Comparison of ENCODE assay signal across 8 mouse cellular contexts in the genomic region with DNA sequence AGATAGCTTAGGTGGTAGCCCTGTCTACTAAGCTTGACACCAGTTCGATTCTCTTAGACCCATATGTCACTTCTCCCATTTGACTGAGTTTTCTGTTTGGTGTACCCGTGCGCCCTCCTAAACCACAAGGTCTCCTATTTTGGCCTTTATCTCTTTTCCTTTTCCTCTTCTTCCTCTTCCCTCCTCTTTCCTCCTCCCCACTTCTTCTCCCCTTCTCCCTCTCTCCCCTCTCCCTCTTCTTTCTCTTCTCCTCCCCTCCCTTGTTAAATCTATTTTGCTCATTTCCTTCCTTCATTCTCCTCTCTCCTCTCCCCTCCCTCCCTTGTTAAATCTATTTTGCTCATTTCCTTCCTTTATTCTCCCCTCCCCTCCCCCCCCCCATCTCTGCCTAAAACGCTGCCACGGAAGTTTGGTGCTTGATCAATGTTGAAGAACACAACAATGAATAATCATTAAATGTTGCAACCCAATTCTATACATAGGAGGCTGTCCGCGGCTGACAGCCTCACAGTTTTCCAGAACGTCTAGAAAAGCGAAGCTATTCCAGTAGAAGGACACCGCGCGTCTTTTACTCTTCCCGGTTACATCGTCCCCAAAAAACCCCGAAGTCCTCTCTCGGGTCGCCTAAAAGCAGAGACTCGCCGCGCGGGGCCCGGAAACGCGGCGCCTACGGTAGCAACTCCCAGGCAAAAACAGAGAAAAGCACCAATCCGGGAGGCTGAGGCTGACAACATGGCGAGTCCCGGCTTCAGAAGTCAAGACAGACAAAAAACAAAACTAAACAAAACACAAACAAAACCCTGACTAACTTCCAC. TPM values are rescaled to one million over a fixed set of nuclear protein-coding genes. Genes with fewer than 3 reads are reported as not detected.
A peak's percentile ranks its signal among the peaks of the same experiment; 100 is the strongest.
DNase-seq lines count a peak whose midpoint lies in the region; ATAC-seq lines count a peak whose summit lies in the region.

No protein-coding gene starts in this region.

- H3K9me3 ChIP-seq in intestine, embryonic 15.5 days = no peaks in the 10 kb centered on the region
- no peaks in the 10 kb centered on the region for H3K9me3 ChIP-seq in neural tube, embryonic 12.5 days

- peak overlapping the region; percentile 92 for H3K27ac ChIP-seq in intestine, embryonic 15.5 days
- peak overlapping the region; percentile 59; the same call in 1 of the 2 replicates for H3K27ac ChIP-seq in neural tube, embryonic 12.5 days

- H3K4me2 ChIP-seq in intestine, embryonic 15.5 days (replicated peaks) = peak overlapping the region; percentile 66
- H3K4me2 ChIP-seq in neural tube, embryonic 12.5 days (replicated peaks) = peak overlapping the region; percentile 87

- H3K4me3 ChIP-seq in intestine, embryonic 15.5 days (replicated peaks) = peak overlapping the region; percentile 79
- H3K4me3 ChIP-seq in neural tube, embryonic 12.5 days = peak overlapping the region; percentile 78

- peaks cover 15% of the 10 kb centered on the region for H3K4me1 ChIP-seq in intestine, embryonic 15.5 days (replicated peaks)
- H3K4me1 ChIP-seq in neural tube, embryonic 12.5 days = peaks cover 14% of the 10 kb centered on the region

- H3K9ac ChIP-seq in intestine, embryonic 15.5 days = peak overlapping the region; percentile 59
- peak overlapping the region; percentile 67 for H3K9ac ChIP-seq in neural tube, embryonic 12.5 days

- 9% methylated on average over 29 of the region's 29 CpGs for WGBS in intestine, embryonic 15.5 days
- 9% methylated on average over 29 of the region's 29 CpGs for WGBS in neural tube, embryonic 12.5 days

- no peaks in the 10 kb centered on the region for H3K36me3 ChIP-seq in intestine, embryonic 15.5 days
- H3K36me3 ChIP-seq in neural tube, embryonic 12.5 days = no peaks in the 10 kb centered on the region

- no peaks in the 10 kb centered on the region for H3K27me3 ChIP-seq in intestine, embryonic 15.5 days (replicated peaks)
- H3K27me3 ChIP-seq in neural tube, embryonic 12.5 days (replicated peaks) = no peaks in the 10 kb centered on the region

- DNase-seq in cerebellum, adult 9-10 months = peak; percentile 47
- no peak for DNase-seq in cerebellum, postnatal 4 days (ENCODE audit: low spot score in 2 of 2)
- DNase-seq in thymus, postnatal 0 days (ENCODE audit: low spot score) = peak; percentile 23
- no peak for DNase-seq in thymus, postnatal 14 days
- DNase-seq in frontal cortex, adult 2 months (ENCODE audit: extremely low spot score in 1 of 2, low spot score in 1 of 2) = no peak
- no peak for DNase-seq in cerebellum, adult 11 months

- peak; percentile 81 for ATAC-seq in intestine, embryonic 15.5 days
- ATAC-seq in neural tube, embryonic 12.5 days (ENCODE audit: low FRiP score, low read depth) = peak; percentile 78

RNA-seq across cellular contexts. Expression of a gene that starts 0.8 kb away (rescaled TPM):
- polyA plus RNA-seq in thymus, postnatal 0 days (2015; fragmentation: Nextera tagmentation; extraction: Ambion mirVana) = 76.9 and 85.8 TPM in 2 replicates
- 59.4 and 61.2 TPM in 2 replicates for polyA plus RNA-seq in intestine, embryonic 15.5 days (2015; fragmentation: Nextera tagmentation; extraction: Ambion mirVana)
- 55.2 and 66.1 TPM in 2 replicates for polyA plus RNA-seq in neural tube, embryonic 12.5 days (2016; fragmentation: Nextera tagmentation; extraction: Ambion mirVana)
- 28.7 and 29.9 TPM in 2 replicates for polyA plus RNA-seq in frontal cortex, adult 2 months (2012; rRNA removed)

RNA-seq across cellular contexts. Expression of a gene that starts 11.4 kb away (rescaled TPM):
- 6.7 and 8.4 TPM in 2 replicates for polyA plus RNA-seq in thymus, postnatal 0 days (2015; fragmentation: Nextera tagmentation; extraction: Ambion mirVana)
- 17.4 and 20.9 TPM in 2 replicates for polyA plus RNA-seq in intestine, embryonic 15.5 days (2015; fragmentation: Nextera tagmentation; extraction: Ambion mirVana)
- polyA plus RNA-seq in neural tube, embryonic 12.5 days (2016; fragmentation: Nextera tagmentation; extraction: Ambion mirVana) = 236 and 245 TPM in 2 replicates
- 104 and 113 TPM in 2 replicates for polyA plus RNA-seq in frontal cortex, adult 2 months (2012; rRNA removed)

RNA-seq across cellular contexts. Expression of a gene that starts 25.8 kb away (rescaled TPM):
- polyA plus RNA-seq in thymus, postnatal 0 days (2015; fragmentation: Nextera tagmentation; extraction: Ambion mirVana) = 0.42 and 0.44 TPM in 2 replicates
- polyA plus RNA-seq in intestine, embryonic 15.5 days (2015; fragmentation: Nextera tagmentation; extraction: Ambion mirVana) = 0.20 TPM in 1 of 2 replicates, not detected in the other
- polyA plus RNA-seq in neural tube, embryonic 12.5 days (2016; fragmentation: Nextera tagmentation; extraction: Ambion mirVana) = 0.18 and 0.23 TPM in 2 replicates
- 1.6 and 1.7 TPM in 2 replicates for polyA plus RNA-seq in frontal cortex, adult 2 months (2012; rRNA removed)

Comparison
In these comparisons a context has a peak if more than half of its experiments do, and no peak if none do; other contexts are left out.
1. DNase-seq: peak in cerebellum, adult 9-10 months (single experiment) and thymus, postnatal 0 days (single experiment); none in cerebellum, postnatal 4 days (0 of 2), thymus, postnatal 14 days (single experiment), frontal cortex, adult 2 months (0 of 2) and cerebellum, adult 11 months (single experiment).